Mouse (Mus musculus): ENCODE measurements at regions not wholly inside any gene's neighbourhood (a gene's known extent, or its start where the extent isn't known, plus 50 kb on each side); places are given as distances from the start of the nearest gene placed in this dataset.

DNA sequence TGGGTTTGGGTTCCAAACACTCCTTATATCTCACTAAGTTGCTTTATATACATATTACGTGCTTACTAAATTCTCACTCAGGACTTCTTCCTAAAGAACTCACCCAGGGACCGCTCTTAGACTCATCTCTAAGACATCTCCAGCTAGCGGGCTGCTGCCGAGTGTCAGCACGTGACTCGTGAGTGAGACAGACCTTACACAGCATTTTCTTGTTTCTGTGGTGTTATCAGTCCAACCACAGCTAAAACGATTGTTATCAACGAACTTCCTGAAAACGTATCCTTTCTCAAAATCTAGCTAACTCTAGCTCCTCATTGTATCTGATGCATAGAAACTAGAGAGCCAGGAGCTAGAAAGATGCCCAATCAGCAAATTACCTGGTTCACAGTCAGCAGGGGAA lies 168.7 kb upstream of the Mon1b start:
- H3K9ac ChIP-seq (ENCODE audit: low read length) = no peak overlapping the region

DNA sequence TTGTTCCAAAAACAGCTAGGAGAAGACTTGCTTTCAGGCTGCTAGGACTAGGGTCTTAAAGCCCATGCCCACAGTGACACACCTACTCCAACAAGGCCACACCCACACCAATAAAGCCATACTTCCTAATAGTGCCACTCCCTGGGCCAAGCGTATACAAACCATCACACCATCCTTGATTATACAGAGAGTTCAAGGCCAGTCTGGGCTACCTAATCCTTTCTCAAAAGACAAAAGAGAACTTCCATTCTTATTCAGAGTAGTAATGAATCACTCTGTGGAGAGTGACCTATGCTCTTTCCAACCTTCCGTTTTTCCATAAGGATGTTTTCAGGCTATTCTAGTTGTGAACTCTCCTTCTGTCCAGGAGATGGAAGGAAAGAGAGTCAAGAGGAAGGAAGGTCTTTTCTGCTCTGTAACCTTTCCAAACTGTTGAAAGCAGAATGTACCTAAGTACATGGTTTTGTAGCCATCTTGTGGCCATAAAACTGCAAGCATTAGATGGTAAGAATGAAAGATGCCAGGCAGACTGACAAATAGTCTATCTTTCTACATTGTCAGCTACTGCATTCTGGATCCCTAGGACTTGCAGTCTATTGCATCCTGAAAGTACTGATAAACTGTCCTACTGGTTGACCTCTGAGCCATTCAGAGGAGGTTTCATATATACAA lies 145.8 kb upstream of the Mon1b start:
- no peaks in the 10 kb centered on the region for H3K27me3 ChIP-seq (ENCODE audit: control insufficient read depth, insufficient read depth, low read length)
- ATAC-seq (ENCODE audit: low FRiP score, low TSS enrichment) (no peak), DNase-seq (ENCODE audit: low spot score) (no peak)
- no peaks in the 10 kb centered on the region for H3K36me3 ChIP-seq (ENCODE audit: control insufficient read depth, insufficient read depth, low read length)
- no peaks in the 10 kb centered on the region for H3K4me1 ChIP-seq (replicated peaks; ENCODE audit: control insufficient read depth, insufficient read depth)
- H3K27ac ChIP-seq (replicated peaks) = no peak overlapping the region
- WGBS = 71% methylated on average over 2 of the region's 2 CpGs
- H3K4me2 ChIP-seq (replicated peaks; ENCODE audit: low read depth) = no peak overlapping the region
- no peak overlapping the region for H3K9ac ChIP-seq (ENCODE audit: low read length)
- H3K4me3 ChIP-seq (ENCODE audit: low read depth, low read length) = no peak overlapping the region
- no peak for TF ChIP-seq CTCF (IDR thresholded peaks at IDR 0.05; ENCODE audit: low read depth)
- TF ChIP-seq EP300 (optimal IDR thresholded peaks at IDR 0.05) = no peak
- no peaks in the 10 kb centered on the region for H3K9me3 ChIP-seq (ENCODE audit: control insufficient read depth, low read length)

More for the DNA sequence above, 168.7 kb upstream of the Mon1b start:
- DNase-seq (ENCODE audit: low spot score) = no peak
- H3K27me3 ChIP-seq (ENCODE audit: control insufficient read depth, insufficient read depth, low read length) = no peaks in the 10 kb centered on the region
- TF ChIP-seq CTCF (IDR thresholded peaks at IDR 0.05; ENCODE audit: low read depth) (no peak), EP300 (optimal IDR thresholded peaks at IDR 0.05) (no peak)
- H3K36me3 ChIP-seq (ENCODE audit: control insufficient read depth, insufficient read depth, low read length) = no peaks in the 10 kb centered on the region
- no peaks in the 10 kb centered on the region for H3K4me1 ChIP-seq (replicated peaks; ENCODE audit: control insufficient read depth, insufficient read depth)
- H3K27ac ChIP-seq (replicated peaks) = no peak overlapping the region
- H3K4me3 ChIP-seq (ENCODE audit: low read depth, low read length) = no peak overlapping the region
- ATAC-seq (ENCODE audit: low FRiP score, low TSS enrichment) = no peak
- WGBS = 85% methylated on average over 9 of the region's 9 CpGs
- no peak overlapping the region for H3K4me2 ChIP-seq (replicated peaks; ENCODE audit: low read depth)
- no peaks in the 10 kb centered on the region for H3K9me3 ChIP-seq (ENCODE audit: control insufficient read depth, low read length)

DNA sequence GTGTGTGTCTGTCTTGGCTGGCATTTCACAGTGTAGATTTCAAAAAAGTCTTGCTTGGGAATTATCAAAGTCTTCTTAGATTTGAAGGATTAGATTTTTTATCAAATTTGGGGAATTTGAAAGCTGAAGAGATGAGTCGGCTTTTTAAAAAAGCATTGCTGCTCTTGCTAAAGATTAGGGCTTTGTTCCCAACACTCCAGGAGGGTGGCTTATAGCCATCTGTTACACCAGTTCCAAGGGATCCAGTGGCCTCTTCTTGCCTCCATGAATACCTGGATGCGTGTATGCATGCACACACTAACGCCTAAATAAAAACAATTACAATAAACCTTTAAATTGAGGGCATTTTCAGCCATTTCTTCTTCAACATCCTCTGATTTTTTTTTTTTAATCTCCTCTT lies 144.5 kb upstream of the Mon1b start:
- Histone ChIP-seq H3K27me3 (ENCODE audit: control insufficient read depth, insufficient read depth, low read length) (no peaks in the 10 kb centered on the region), H3K27ac (replicated peaks) (no peak overlapping the region), H3K4me3 (ENCODE audit: low read depth, low read length) (no peak overlapping the region), H3K36me3 (ENCODE audit: control insufficient read depth, insufficient read depth, low read length) (no peaks in the 10 kb centered on the region), H3K4me1 (replicated peaks; ENCODE audit: control insufficient read depth, insufficient read depth) (no peaks in the 10 kb centered on the region), H3K9ac (ENCODE audit: low read length) (no peak overlapping the region), H3K4me2 (replicated peaks; ENCODE audit: low read depth) (no peak overlapping the region), H3K9me3 (ENCODE audit: control insufficient read depth, low read length) (no peaks in the 10 kb centered on the region)
- ATAC-seq (ENCODE audit: low FRiP score, low TSS enrichment) = no peak
- DNase-seq (ENCODE audit: low spot score) = no peak
- 82% methylated on average over 3 of the region's 3 CpGs for WGBS
- TF ChIP-seq EP300 (optimal IDR thresholded peaks at IDR 0.05) = no peak
- TF ChIP-seq CTCF (IDR thresholded peaks at IDR 0.05; ENCODE audit: low read depth) = no peak

DNA sequence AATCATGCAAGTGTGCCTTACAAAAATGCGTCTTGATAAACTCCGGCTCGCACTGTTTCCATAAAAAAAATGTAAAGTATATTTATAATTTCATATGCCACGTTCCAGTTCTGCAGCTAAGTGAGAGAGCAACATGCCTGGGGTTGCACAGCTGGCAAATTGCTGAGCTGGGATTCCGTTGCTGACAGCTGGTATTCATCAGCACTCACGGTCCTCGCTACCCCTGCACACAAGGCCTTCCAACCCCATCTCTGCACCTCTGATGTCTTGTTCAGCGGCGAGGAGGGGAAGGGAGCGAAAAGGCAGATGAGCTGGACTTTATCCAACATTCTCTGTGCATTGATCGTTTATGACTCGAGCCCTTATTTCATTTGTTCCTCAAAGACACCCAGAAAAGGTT lies 138.5 kb upstream of the Mon1b start:
- Histone ChIP-seq H3K4me2 (replicated peaks; ENCODE audit: low read depth) (no peak overlapping the region), H3K9ac (ENCODE audit: low read length) (no peak overlapping the region), H3K27me3 (ENCODE audit: control insufficient read depth, insufficient read depth, low read length) (no peaks in the 10 kb centered on the region), H3K27ac (replicated peaks) (no peak overlapping the region), H3K36me3 (ENCODE audit: control insufficient read depth, insufficient read depth, low read length) (no peaks in the 10 kb centered on the region), H3K4me3 (ENCODE audit: low read depth, low read length) (no peak overlapping the region), H3K4me1 (replicated peaks; ENCODE audit: control insufficient read depth, insufficient read depth) (no peaks in the 10 kb centered on the region), H3K9me3 (ENCODE audit: control insufficient read depth, low read length) (no peaks in the 10 kb centered on the region)
- no peak for DNase-seq (ENCODE audit: low spot score)
- ATAC-seq (ENCODE audit: low FRiP score, low TSS enrichment) = no peak
- WGBS = 44% methylated on average over 12 of the region's 12 CpGs
- TF ChIP-seq CTCF (IDR thresholded peaks at IDR 0.05; ENCODE audit: low read depth) (no peak), EP300 (optimal IDR thresholded peaks at IDR 0.05) (no peak)

DNA sequence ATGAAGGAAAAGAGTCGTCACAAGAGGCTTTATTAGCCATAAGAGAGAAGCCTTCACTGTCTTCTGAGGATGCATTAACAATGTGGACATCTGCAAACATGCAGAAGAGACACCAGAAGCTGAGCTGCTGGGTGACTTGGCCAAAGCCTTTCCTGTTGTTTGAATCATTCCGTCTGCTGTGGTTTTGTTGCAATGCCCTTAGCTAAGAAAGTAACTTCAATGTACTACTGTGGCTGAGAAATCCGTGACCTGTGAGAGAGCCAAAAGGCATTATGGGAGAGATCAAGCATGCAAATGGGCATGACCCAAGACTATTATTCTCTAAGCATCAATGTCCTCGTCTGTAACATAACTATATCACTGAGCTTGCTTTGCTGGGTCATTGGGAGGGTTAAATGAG lies 132.7 kb upstream of the Mon1b start:
- Histone ChIP-seq H3K9ac (ENCODE audit: low read length) (no peak overlapping the region), H3K27ac (replicated peaks) (no peak overlapping the region), H3K4me1 (replicated peaks; ENCODE audit: control insufficient read depth, insufficient read depth) (no peaks in the 10 kb centered on the region), H3K36me3 (ENCODE audit: control insufficient read depth, insufficient read depth, low read length) (no peaks in the 10 kb centered on the region), H3K4me3 (ENCODE audit: low read depth, low read length) (no peak overlapping the region), H3K4me2 (replicated peaks; ENCODE audit: low read depth) (no peak overlapping the region), H3K27me3 (ENCODE audit: control insufficient read depth, insufficient read depth, low read length) (no peaks in the 10 kb centered on the region), H3K9me3 (ENCODE audit: control insufficient read depth, low read length) (no peaks in the 10 kb centered on the region)
- ATAC-seq (ENCODE audit: low FRiP score, low TSS enrichment) (no peak), DNase-seq (ENCODE audit: low spot score) (no peak)
- TF ChIP-seq EP300 (optimal IDR thresholded peaks at IDR 0.05) (no peak), CTCF (IDR thresholded peaks at IDR 0.05; ENCODE audit: low read depth) (no peak)
- 60% methylated on average over 4 of the region's 4 CpGs for WGBS

DNA sequence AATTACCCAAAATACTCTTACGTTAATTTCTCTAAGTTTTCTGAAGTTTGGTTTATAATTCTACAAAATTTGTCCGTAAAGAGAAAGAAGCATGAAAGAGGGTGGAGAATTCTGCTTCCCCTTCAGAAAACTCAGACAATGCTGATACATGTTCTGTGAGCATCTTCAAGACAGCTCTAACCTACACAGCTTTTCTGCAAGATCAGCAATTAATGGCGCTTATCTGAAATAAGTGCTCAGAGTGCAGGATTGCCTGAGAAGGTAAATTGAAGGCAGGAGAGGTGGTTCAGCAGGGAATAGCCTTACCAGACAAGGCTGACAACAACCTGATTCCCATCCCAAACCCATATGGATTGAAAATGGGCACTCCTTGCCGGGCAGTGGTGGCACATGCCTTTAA lies 122.5 kb upstream of the Mon1b start:
- WGBS = 88% methylated on average over 4 of the region's 4 CpGs
- no peaks in the 10 kb centered on the region for H3K4me1 ChIP-seq (replicated peaks; ENCODE audit: control insufficient read depth, insufficient read depth)
- H3K9me3 ChIP-seq (ENCODE audit: control insufficient read depth, low read length) = no peaks in the 10 kb centered on the region
- DNase-seq (ENCODE audit: low spot score) = no peak
- no peak for ATAC-seq (ENCODE audit: low FRiP score, low TSS enrichment)
- no peak overlapping the region for H3K27ac ChIP-seq (replicated peaks)
- no peaks in the 10 kb centered on the region for H3K36me3 ChIP-seq (ENCODE audit: control insufficient read depth, insufficient read depth, low read length)
- no peak overlapping the region for H3K4me2 ChIP-seq (replicated peaks; ENCODE audit: low read depth)
- no peak for TF ChIP-seq CTCF (IDR thresholded peaks at IDR 0.05; ENCODE audit: low read depth)
- TF ChIP-seq EP300 (optimal IDR thresholded peaks at IDR 0.05) = no peak
- no peak overlapping the region for H3K4me3 ChIP-seq (ENCODE audit: low read depth, low read length)
- no peak overlapping the region for H3K9ac ChIP-seq (ENCODE audit: low read length)
- H3K27me3 ChIP-seq (ENCODE audit: control insufficient read depth, insufficient read depth, low read length) = no peaks in the 10 kb centered on the region

Measured in stomach, postnatal 0 days (tissue).